13 mouse cellular contexts compared by ENCODE assay signal in the genomic region with DNA sequence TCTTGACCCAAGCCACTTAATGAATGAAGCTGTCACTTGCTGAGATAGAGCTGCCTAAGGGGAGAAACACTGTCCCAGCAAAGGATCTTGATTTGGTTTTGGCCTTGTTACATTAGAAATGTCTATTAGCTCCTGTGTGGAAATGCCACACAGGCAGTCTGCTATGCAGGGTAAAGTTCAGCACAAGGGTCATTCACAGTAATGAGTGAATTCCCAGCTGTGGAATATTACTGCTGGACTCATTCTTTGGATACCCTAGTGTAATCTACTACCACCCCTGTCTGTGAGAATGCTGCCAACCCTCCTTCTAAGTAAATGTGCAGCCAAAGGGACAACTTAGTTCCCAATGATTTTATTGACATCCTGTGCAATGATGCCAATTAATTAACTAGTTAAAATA.
"Had no signal": no experiment of that assay in that cellular context is flagged by ENCODE, and none has a peak within 500 bp of the region (broad histone marks: within the 10 kb centered on the region; RNA-seq: fewer than 3 reads in every experiment).

No protein-coding gene starts in this region.

- H3K4me3 ChIP-seq: intestine, embryonic 15.5 days; left cerebral cortex, adult 2 months; lung, embryonic 15.5 days; megakaryocyte, embryonic 14.5 days had no signal

- H3K36me3 ChIP-seq: intestine, embryonic 15.5 days; lung, embryonic 15.5 days had no signal

- H3K27me3 ChIP-seq: intestine, embryonic 15.5 days; lung, embryonic 15.5 days; megakaryocyte, embryonic 14.5 days had no signal

- H3K27ac ChIP-seq: intestine, embryonic 15.5 days; left cerebral cortex, adult 2 months; liver, embryonic 14.5 days; lung, embryonic 15.5 days had no signal

- H3K4me1 ChIP-seq: intestine, embryonic 15.5 days; lung, embryonic 15.5 days; megakaryocyte, embryonic 14.5 days had no signal

- DNase-seq: layer of hippocampus, postnatal 36 days; lung, adult 18-20 months; lung, postnatal 10 days; lung, postnatal 36 days; midbrain, embryonic 14.5 days; thymus, adult 2 months; thymus, postnatal 14 days; thymus, postnatal 4 days had no signal
